Mouse (Mus musculus) lung, embryonic 16.5 days (tissue): ENCODE measurements at regions not wholly inside any gene's neighbourhood (a gene's known extent, or its start where the extent isn't known, plus 50 kb on each side); places are given as distances from the start of the nearest gene placed in this dataset.

Source experiments
- ATAC-seq: fragments of 200-750 bp; cut with Nextera tagmentation; 2 replicates; pipeline ENCODE4 v1.8.0; 2017; ENCODE audit warnings: low read depth, mild to moderate bottlenecking, moderate library complexity
- H3K27ac ChIP-seq: fragments of 300-500 bp; sonication (generic); 2 replicates; pipeline ENCODE4 v1.5.1; 2014; ENCODE audit warnings: mild to moderate bottlenecking, control low read depth, low read length
- H3K27me3 ChIP-seq: fragments of 300-500 bp; sonication (generic); 2 replicates; pipeline ENCODE4 v1.6.1; 2014; ENCODE audit warnings: low read depth, low read length, mixed read lengths; ENCODE audit not compliant: control insufficient read depth, insufficient read depth
- H3K36me3 ChIP-seq: fragments of 300-500 bp; sonication (generic); 2 replicates; pipeline ENCODE4 v1.6.1; 2014; ENCODE audit warnings: low read length; ENCODE audit not compliant: control insufficient read depth, insufficient read depth
- H3K4me1 ChIP-seq: fragments of 300-500 bp; sonication (generic); replicated peaks from 2 replicates; pipeline ENCODE4 v1.6.1; 2014; ENCODE audit warnings: low read length, mixed read lengths; ENCODE audit not compliant: control insufficient read depth, insufficient read depth
- H3K4me2 ChIP-seq: fragments of 300-500 bp; sonication (generic); 2 replicates; pipeline ENCODE4 v1.6.1; 2014; ENCODE audit warnings: low read depth, low read length, control low read depth
- H3K4me3 ChIP-seq: fragments of 300-500 bp; sonication (generic); 2 replicates; pipeline ENCODE4 v1.5.1; 2014; ENCODE audit warnings: mild to moderate bottlenecking, low read length, control low read depth
- H3K9ac ChIP-seq: fragments of 300-500 bp; sonication (generic); 2 replicates; pipeline ENCODE4 v1.6.1; 2014; ENCODE audit warnings: low read length, control low read depth
- H3K9me3 ChIP-seq: fragments of 300-500 bp; sonication (generic); 2 replicates; pipeline ENCODE4 v1.6.1; 2016; ENCODE audit warnings: low read length; ENCODE audit not compliant: control insufficient read depth
- WGBS: fragments of 180-500 bp; shearing (Covaris S2); extraction: QIAGEN DNeasy Blood & Tissue Kit; methylation state at CpG from one replicate; pipeline ENCODE4 v1.1.7; 2014; 5-methylcytosine and 5-hydroxymethylcytosine counted together

- Histone ChIP-seq H3K4me1 (no peaks in the 10 kb centered on the region), H3K4me2 (no peak overlapping the region), H3K27me3 (no peaks in the 10 kb centered on the region), H3K4me3 (no peak overlapping the region), H3K9ac (no peak overlapping the region), H3K36me3 (no peaks in the 10 kb centered on the region), H3K9me3 (no peaks in the 10 kb centered on the region), H3K27ac (no peak overlapping the region)
- ATAC-seq, result no peak
- WGBS, result 21% methylated on average over 6 of the region's 6 CpGs
Observed at GRCm38 (mm10) chr3:128285214-128285613, 389.1 kb upstream of the Fam241a start.

- Histone ChIP-seq H3K9me3 (no peaks in the 10 kb centered on the region), H3K36me3 (no peaks in the 10 kb centered on the region), H3K4me2 (no peak overlapping the region), H3K27me3 (no peaks in the 10 kb centered on the region), H3K27ac (no peak overlapping the region), H3K4me1 (no peaks in the 10 kb centered on the region), H3K9ac (no peak overlapping the region), H3K4me3 (no peak overlapping the region)
- no peak for ATAC-seq
- WGBS, result 90% methylated on average over 4 of the region's 4 CpGs
Observed at GRCm38 (mm10) chr3:128280626-128281025, 384.5 kb upstream of the Fam241a start.

- no peak overlapping the region for H3K27ac ChIP-seq
- no peaks in the 10 kb centered on the region for H3K27me3 ChIP-seq
- no peak overlapping the region for H3K9ac ChIP-seq
- 26% methylated on average over 6 of the region's 6 CpGs for WGBS
- H3K4me2 ChIP-seq, result no peak overlapping the region
- H3K9me3 ChIP-seq, result no peaks in the 10 kb centered on the region
- no peaks in the 10 kb centered on the region for H3K36me3 ChIP-seq
- H3K4me1 ChIP-seq, result no peaks in the 10 kb centered on the region
- H3K4me3 ChIP-seq, result no peak overlapping the region
- ATAC-seq, result peak; percentile 59
Observed at GRCm38 (mm10) chr3:128270576-128270975, 374.5 kb upstream of the Fam241a start.

GRCm38 (mm10) chr3:128261208-128261607, 365.1 kb upstream of the Fam241a start:
- H3K4me1 ChIP-seq, result no peaks in the 10 kb centered on the region
- WGBS, result 67% methylated on average over 2 of the region's 2 CpGs
- no peak overlapping the region for H3K4me3 ChIP-seq
- H3K27me3 ChIP-seq, result no peaks in the 10 kb centered on the region
- no peaks in the 10 kb centered on the region for H3K36me3 ChIP-seq
- no peak overlapping the region for H3K27ac ChIP-seq
- no peak overlapping the region for H3K4me2 ChIP-seq
- no peak overlapping the region for H3K9ac ChIP-seq
- no peak for ATAC-seq
- no peaks in the 10 kb centered on the region for H3K9me3 ChIP-seq

GRCm38 (mm10) chr3:128247816-128248215, 351.7 kb upstream of the Fam241a start:
- Histone ChIP-seq H3K9ac (no peak overlapping the region), H3K9me3 (no peaks in the 10 kb centered on the region), H3K27me3 (no peaks in the 10 kb centered on the region), H3K4me1 (no peaks in the 10 kb centered on the region), H3K4me2 (no peak overlapping the region), H3K36me3 (no peaks in the 10 kb centered on the region), H3K27ac (no peak overlapping the region), H3K4me3 (no peak overlapping the region)
- 64% methylated on average over 2 of the region's 2 CpGs for WGBS
- ATAC-seq, result no peak

GRCm38 (mm10) chr3:128239813-128240421, 343.8 kb upstream of the Fam241a start:
- ATAC-seq, result no peak

GRCm38 (mm10) chr3:128230390-128230789, 334.3 kb upstream of the Fam241a start:
- Histone ChIP-seq H3K4me3 (no peak overlapping the region), H3K4me1 (no peaks in the 10 kb centered on the region), H3K27ac (no peak overlapping the region), H3K9ac (no peak overlapping the region), H3K4me2 (no peak overlapping the region), H3K36me3 (no peaks in the 10 kb centered on the region), H3K27me3 (no peaks in the 10 kb centered on the region), H3K9me3 (no peaks in the 10 kb centered on the region)
- WGBS, result 51% methylated on average over 5 of the region's 5 CpGs
- no peak for ATAC-seq

More at GRCm38 (mm10) chr3:128239813-128240421, 343.8 kb upstream of the Fam241a start:
- 16% methylated on average over 7 of the region's 7 CpGs for WGBS
- H3K4me3 ChIP-seq, result no peak overlapping the region
- H3K27me3 ChIP-seq, result no peaks in the 10 kb centered on the region
- no peaks in the 10 kb centered on the region for H3K36me3 ChIP-seq
- no peaks in the 10 kb centered on the region; the same call in 1 of the 2 replicates for H3K4me1 ChIP-seq
- no peak overlapping the region for H3K9ac ChIP-seq
- H3K4me2 ChIP-seq, result no peak overlapping the region
- no peak overlapping the region for H3K27ac ChIP-seq
- H3K9me3 ChIP-seq, result no peaks in the 10 kb centered on the region

- no peak for ATAC-seq
- no peak overlapping the region for H3K9ac ChIP-seq
- no peak overlapping the region for H3K4me2 ChIP-seq
- no peaks in the 10 kb centered on the region for H3K27me3 ChIP-seq
- H3K4me1 ChIP-seq, result no peaks in the 10 kb centered on the region
- no peak overlapping the region for H3K4me3 ChIP-seq
- H3K27ac ChIP-seq, result no peak overlapping the region
- no peaks in the 10 kb centered on the region for H3K36me3 ChIP-seq
- WGBS, result 39% methylated on average over 6 of the region's 6 CpGs
- no peaks in the 10 kb centered on the region for H3K9me3 ChIP-seq
Observed at GRCm38 (mm10) chr3:128226930-128227585, 330.9 kb upstream of the Fam241a start.

- Histone ChIP-seq H3K36me3 (no peaks in the 10 kb centered on the region), H3K9ac (no peak overlapping the region), H3K27me3 (no peaks in the 10 kb centered on the region), H3K9me3 (no peaks in the 10 kb centered on the region), H3K27ac (no peak overlapping the region), H3K4me3 (no peak overlapping the region), H3K4me2 (no peak overlapping the region), H3K4me1 (no peaks in the 10 kb centered on the region)
- WGBS, result 79% methylated on average over 6 of the region's 6 CpGs
- ATAC-seq, result no peak
Observed at GRCm38 (mm10) chr3:128226503-128226902, 330.4 kb upstream of the Fam241a start.
